Mouse (Mus musculus) megakaryocyte, adult 5-6 weeks (primary cell): ENCODE data around the gene Atp6v1a. TPM values are rescaled to one million over a fixed set of nuclear protein-coding genes. Genes with fewer than 3 reads are reported as not detected.
A peak's percentile ranks its signal among the peaks of the same experiment; 100 is the strongest.

Source experiments
- ATAC-seq: 2 replicates; pipeline ENCODE4 v1.8.0; 2016; ENCODE audit warnings: mild to moderate bottlenecking, inconsistent platforms; ENCODE audit not compliant: poor library complexity, severe bottlenecking
- total RNA-seq, 2 experiments: library from RNA; stranded (forward) in 1 of 2; stranded (reverse) in 1 of 2; fragments of 153-499, 151-499 nt in 1 of 2; fragments of 221-1000, 200-1000 nt in 1 of 2; gene quantifications; 2 replicates each; pipeline versions ENCODE4 v1.2.3 to v1.2.4; 2015 to 2017

Gene Atp6v1a
- total RNA-seq, 2 experiments from 2014 or later: 92.1 to 131 TPM

GRCm38 (mm10) chr16:44138979-44139535 is 448 bp downstream of the Atp6v1a start:
- peak; percentile 74 for ATAC-seq

- peak; percentile 7 for ATAC-seq
Measured at GRCm38 (mm10) chr16:44138377-44138978, 1.0 kb downstream of the Atp6v1a start.

- ATAC-seq: no peak
Measured at GRCm38 (mm10) chr16:44136511-44137021, 2.9 kb downstream of the Atp6v1a start.

GRCm38 (mm10) chr16:44133187-44133586 is 6.3 kb downstream of the Atp6v1a start:
- ATAC-seq: no peak

GRCm38 (mm10) chr16:44132300-44132699 is 7.2 kb downstream of the Atp6v1a start:
- no peak for ATAC-seq

- no peak for ATAC-seq
Measured at GRCm38 (mm10) chr16:44126437-44126836, 13.1 kb downstream of the Atp6v1a start.

- ATAC-seq: no peak
Measured at GRCm38 (mm10) chr16:44125436-44125835, 14.1 kb downstream of the Atp6v1a start.

- no peak for ATAC-seq
Measured at GRCm38 (mm10) chr16:44124713-44125112, 14.8 kb downstream of the Atp6v1a start.

- no peak for ATAC-seq
Measured at GRCm38 (mm10) chr16:44123786-44124185, 15.7 kb downstream of the Atp6v1a start.

GRCm38 (mm10) chr16:44122982-44123725 is 16.4 kb downstream of the Atp6v1a start:
- ATAC-seq: no peak

- no peak for ATAC-seq
Measured at GRCm38 (mm10) chr16:44122574-44122973, 16.9 kb downstream of the Atp6v1a start.

GRCm38 (mm10) chr16:44122122-44122521 is 17.4 kb downstream of the Atp6v1a start:
- no peak for ATAC-seq

GRCm38 (mm10) chr16:44119753-44120501 is 19.6 kb downstream of the Atp6v1a start:
- no peak for ATAC-seq

- ATAC-seq: no peak
Measured at GRCm38 (mm10) chr16:44109002-44109401, 30.5 kb downstream of the Atp6v1a start.

- ATAC-seq: no peak
Measured at GRCm38 (mm10) chr16:44105211-44105610, 34.3 kb downstream of the Atp6v1a start.

- ATAC-seq: peak; percentile 68
Measured at GRCm38 (mm10) chr16:44103806-44104766, 35.4 kb downstream of the Atp6v1a start.

GRCm38 (mm10) chr16:44102925-44103324 is 36.6 kb downstream of the Atp6v1a start:
- no peak for ATAC-seq

- ATAC-seq: no peak
Measured at GRCm38 (mm10) chr16:44101181-44101710, 38.3 kb downstream of the Atp6v1a start.

GRCm38 (mm10) chr16:44099377-44099776 is 40.1 kb downstream of the Atp6v1a start:
- no peak for ATAC-seq

- no peak; the same call in 1 of the 2 replicates for ATAC-seq
Measured at GRCm38 (mm10) chr16:44087650-44088049, 51.9 kb downstream of the Atp6v1a start.
